Mouse (Mus musculus) embryo, embryonic 10.5 days (tissue): ENCODE data around the gene Slc41a1.
A peak's percentile ranks its signal among the peaks of the same experiment; 100 is the strongest.
"Not testable (repeated sequence)": the region's sequence is repeated elsewhere in the genome, so short reads cannot be mapped to it uniquely, and the experiment has no call there.

Experiments
- DNase-seq: peaks from one replicate; pipeline ENCODE4 v3.0.0-alpha.2; 2015; ENCODE audit warnings: low spot score

The Slc41a1 gene

DNA sequence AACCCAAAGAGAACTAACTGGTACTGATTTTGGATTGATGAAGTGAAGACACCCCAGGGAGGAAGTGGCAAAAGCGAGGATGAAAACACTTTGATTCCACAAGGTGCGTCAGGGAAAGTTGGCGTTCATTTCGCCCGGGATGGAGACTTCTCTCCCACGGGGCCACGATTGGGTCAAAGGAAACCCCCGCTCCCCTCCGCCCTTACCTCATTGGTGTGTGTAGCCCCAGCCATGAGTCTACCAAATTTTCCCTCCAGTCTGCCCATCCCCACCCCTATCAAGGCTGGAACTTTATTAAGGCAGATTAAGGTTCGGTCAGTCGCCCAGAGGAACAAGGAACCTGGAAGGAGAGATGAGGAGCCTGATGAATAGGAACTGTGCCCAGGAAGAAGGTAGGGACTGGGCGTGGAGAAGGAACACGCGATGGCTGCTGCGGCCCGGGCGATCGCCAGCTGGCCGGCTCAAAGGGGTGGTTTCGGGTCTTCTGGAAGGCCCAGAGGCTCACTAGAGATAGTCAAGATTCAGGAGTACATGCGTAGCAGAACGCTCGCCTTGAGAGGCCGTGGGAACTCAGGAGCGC lies at the start of gene Slc41a1:
Slc41a1 (plus strand) TSS at position 287 of the 580 bp plus-strand sequence.
- DNase-seq, result no peak

DNA sequence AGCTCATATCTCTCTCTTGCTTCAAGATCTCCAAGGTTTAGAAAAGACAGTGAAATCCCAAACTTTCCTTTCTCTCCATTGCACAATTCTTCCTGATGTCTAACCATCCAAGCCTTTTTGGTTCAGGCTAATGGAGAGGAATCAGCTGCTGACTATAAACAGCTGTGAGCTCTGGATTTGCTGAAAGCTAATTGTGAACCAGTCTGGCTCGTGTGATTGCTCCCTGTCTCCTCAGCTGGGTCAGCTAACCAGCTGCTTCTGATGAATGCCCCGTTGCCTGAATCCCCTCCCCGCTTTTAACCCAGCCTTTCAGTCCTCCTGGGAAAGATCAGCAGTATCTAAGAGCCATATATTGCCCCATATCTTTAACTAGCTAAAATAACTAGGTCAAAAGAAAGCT lies 32.7 kb upstream of the Slc41a1 start:
- DNase-seq, result peak; percentile 34

DNA sequence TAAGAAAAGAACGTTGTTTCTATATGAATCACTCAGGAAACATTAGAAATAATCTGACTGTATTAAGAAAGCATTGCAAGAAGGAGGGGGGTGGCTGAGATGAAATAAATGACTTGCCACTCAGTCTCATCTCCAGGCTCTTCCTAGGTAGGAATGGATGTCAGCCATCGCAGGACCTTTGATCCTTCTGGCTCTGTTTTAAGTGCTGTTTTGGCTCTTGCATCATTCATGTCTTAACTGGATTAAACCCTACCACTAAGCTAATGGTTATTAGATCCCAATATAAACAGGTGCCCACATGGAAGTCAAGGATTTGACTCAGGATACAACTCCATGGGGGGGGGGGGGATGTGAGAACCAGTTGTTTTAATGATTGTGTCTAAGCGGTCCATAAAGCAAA lies 32.1 kb upstream of the Slc41a1 start:
- DNase-seq, result no peak

DNA sequence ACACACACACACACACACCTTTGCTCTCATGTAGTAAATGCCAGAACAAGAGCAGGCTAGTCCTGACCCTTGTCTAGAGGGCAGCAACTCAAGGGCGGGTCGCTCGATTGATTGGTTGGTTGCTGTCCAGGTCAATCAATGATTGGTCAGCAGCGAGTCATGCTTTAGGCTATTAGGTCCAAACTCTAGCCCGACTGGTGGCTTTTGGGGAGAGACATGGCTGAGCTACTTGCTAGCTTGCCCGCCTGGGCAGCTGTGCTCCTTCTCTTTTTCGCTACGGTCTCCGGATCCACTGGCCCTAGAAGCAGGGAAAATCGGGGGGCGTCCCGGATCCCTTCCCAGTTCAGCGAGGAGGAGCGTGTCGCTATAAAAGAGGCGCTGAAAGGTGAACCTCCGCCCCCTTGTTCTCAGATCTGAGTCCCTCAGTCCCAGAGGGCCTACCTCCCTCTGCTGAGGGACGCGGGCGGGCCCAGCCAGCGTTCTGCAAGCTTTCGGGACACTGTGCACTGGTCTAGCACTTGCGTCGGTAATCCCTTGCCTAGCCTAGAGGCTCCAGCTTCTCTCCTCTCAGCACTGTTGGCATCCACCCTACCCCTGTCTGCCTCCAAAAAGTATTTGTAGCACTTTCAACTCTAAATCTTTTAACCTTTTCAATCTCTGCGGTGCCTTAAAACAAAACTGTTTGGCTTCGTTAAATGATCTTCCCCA lies 29.9 kb upstream of the Slc41a1 start, which contains the start of gene Pm20d1:
Pm20d1 (plus strand) TSS at position 180 of the 708 bp plus-strand sequence.
- peak; percentile 77 for DNase-seq

DNA sequence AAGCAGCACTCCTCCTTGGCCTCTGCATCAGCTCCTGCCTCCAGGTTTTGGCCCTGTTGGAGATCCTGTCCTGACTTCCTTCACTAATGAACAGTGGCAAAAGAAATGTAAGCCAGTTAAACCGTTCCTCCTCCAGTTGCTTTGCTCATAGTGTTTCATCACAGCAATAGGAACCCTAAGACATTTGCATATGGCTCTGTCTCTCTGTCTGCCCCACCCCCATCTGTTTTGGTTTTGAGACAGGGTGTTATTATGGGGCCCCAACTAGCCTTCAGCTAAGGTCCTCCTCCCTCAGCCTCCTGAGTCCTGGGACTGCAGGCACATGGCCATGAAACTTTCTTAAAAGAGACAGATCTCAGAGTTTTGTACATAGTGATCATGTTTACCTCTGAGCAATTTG lies 27.3 kb upstream of the Slc41a1 start:
- no peak for DNase-seq

DNA sequence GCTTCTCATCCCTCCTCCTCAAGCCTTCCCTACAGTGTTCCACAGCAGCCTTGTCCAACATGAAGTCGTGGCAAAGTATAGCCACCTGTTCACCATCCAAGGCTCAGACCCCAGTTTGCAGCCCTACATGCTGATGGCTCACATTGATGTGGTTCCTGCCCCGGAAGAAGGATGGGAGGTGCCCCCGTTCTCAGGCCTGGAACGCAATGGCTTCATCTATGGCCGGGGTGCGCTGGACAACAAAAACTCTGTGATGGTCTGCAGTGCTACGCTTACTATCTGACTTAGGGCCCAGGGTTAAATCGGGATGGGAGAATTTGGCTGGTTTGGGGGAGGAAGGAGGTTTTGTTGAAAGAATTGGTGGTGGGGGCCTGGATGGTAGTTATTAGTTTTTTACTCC lies 26.2 kb upstream of the Slc41a1 start:
- DNase-seq, result no peak

DNA sequence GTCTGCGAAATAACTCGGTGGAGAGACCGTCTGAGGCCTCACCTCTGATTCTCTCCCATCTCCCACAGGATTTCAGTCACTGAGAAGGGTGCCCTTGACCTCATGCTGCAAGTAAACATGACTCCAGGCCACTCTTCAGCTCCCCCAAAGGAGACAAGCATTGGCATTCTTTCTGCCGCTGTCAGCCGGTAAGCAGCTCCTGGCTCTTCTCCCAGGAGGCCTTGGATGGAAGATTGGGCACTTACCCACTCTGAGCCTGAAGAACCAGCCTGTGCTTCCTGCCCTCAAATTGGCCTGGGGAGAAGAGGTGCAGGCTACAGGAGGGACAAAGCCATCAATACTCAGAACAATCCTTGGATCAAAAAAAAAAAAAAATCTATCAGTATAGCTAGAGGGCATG lies 24.6 kb upstream of the Slc41a1 start:
- no peak for DNase-seq

DNA sequence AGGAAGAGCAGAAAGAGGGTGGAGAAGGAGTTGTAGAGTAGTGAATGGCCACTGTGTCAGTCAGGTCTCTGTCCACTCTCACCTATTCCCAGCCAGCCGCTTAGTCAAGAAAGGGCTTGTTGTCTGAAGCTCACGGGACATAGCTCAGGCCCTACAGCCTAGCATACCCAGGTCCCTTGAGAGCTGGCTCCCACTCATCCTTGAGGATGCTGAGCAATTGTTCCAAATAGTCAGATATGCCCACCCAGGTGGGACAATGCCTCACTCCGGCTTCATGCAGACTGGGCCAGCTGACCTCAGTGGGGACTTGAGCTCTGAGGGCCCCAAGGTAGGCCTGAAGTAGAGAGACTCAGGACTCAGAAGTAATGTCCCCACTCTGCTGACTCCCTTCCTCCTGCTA lies 23.1 kb upstream of the Slc41a1 start:
- DNase-seq, result no peak

DNA sequence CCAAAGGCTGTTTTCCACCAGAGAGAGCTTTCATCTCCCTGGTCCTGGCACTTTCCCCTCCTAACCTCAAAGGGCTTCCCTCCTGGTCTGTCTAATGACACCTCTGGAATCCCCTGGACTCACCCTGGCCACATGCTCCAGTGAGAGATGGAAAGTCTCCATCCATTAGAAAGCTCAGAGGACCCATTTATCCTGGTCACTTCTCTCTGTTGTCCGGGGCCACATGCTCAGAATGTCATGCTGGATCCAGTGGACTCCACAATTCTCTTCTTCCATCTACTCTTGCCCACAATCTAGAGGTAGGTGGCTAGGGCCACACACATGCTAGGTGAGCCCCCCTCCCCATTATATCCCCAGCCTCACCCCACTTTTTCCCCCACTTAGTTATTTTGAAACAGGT lies 18.3 kb upstream of the Slc41a1 start:
- DNase-seq, result no peak

DNA sequence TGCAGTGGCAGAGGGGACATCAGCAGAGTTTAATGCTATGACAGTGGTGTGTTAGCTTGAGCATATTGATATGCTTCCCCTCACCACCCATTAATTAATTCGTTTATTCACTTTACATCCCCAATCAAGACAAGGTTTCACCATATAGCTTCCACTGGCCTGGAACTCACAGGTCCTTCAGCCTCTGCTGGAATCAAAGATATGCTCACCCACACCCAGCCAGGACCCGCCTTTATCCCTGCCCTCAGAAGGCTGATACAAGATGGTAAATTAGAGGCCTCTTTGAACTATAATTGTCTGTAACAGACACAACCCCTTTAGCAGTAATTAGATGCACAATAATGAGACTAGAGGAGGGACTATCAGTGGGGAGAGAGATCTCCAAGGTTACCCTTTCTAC lies 17.6 kb upstream of the Slc41a1 start:
- DNase-seq, result no peak

DNA sequence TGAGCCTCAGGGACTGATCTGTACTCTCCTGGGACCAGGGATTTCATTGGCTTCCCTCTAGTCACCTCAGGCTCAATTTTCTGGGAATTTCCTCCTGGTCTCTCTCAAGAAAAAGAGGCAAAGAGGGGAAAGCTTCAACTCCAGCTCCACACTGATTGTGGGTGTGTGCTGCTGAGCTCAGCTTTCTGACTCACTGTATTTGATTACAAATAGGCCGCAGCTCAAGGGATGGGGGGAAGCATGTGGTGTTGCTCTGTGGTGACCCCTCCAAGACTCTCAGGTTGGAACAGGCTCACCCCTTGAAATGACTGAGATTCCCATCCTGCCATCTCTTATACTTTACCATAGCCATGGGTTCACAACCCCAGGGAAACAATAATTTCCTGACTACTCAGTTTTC lies 15.9 kb upstream of the Slc41a1 start:
- no peak for DNase-seq

DNA sequence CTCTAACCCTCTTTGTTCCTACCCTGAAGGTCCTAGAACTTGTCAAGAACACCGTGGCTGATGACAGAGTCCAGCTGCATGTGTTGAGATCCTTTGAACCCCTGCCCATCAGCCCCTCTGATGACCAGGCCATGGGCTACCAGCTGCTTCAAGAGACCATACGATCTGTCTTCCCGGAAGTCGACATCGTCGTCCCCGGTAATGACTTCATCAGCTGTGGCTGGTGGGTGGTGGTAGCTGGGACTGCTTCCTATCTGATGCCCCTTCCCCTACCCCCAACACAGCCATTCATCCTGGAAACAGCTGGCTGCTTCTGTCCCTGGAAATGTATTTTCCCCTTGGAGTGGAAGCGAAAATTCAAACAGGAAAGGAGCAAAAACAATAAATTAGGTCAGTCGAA lies 15.3 kb upstream of the Slc41a1 start:
- DNase-seq, result no peak

DNA sequence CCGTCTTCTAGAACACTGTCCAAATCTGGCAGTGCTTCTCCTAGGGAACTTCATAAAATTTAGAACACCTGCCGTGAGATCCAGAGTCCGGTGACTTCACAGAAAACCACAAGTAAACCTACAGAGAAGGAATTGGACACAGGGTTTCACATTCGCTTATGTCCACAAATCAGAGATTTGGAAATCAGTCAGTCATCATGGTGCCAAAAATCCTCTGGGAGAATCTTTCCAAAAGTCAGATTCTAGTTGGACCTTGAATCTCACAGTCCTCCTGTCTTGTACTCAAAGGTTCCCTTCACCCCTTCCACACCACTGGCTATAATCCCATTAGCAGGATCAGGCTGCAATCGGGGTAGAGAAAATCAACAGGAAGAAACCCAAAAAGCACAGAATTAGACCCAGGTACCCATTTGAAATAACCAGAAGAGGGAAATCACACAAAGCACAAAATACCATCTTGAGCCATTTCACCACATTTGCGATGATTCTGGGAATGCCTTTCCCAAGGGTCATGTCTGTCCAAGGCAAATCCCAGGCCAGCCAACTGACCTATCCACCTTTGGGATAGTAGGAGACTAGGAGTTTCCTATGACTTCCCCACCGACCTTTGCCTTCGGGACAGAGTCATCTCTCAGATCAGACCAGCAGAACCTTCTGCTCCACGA lies 14.5 kb upstream of the Slc41a1 start:
- no peak for DNase-seq

DNA sequence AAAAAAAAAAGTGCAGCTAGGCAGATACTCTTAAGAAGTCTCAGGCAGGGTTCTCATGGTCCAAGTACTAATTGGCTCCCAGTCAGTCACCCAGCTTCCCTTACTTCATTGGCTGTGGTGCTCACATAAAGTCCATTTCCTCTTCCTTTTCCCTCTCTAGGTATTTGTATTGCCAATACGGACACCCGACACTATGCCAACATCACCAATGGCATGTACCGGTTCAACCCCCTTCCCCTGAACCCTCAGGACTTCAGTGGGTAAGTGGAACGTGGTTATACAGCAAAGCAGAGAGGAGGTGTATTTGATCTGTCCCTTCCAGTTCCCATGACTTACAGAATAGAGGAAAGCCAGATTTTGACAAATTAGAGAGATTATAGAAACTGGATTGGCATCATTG lies 13.6 kb upstream of the Slc41a1 start:
- DNase-seq, result no peak

DNA sequence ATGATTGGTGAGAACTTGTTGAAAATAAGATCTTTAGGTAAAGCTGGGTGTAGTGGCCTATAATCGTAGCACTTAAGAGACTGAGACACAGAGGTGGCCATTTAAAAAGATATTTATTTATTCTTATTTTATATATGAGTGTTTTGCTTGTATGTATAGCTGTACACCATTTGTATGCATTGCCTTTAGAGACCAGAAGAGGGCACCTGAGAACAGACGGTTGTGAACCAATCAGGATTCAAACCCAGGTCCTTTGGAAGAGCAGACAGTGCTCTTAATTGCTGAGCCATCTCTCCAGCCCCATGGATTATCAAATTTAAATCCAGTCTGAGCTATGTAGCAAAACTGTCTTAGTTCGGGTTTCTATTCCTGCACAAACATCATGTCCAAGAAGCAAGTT lies 13.1 kb upstream of the Slc41a1 start:
- DNase-seq, result no peak

DNA sequence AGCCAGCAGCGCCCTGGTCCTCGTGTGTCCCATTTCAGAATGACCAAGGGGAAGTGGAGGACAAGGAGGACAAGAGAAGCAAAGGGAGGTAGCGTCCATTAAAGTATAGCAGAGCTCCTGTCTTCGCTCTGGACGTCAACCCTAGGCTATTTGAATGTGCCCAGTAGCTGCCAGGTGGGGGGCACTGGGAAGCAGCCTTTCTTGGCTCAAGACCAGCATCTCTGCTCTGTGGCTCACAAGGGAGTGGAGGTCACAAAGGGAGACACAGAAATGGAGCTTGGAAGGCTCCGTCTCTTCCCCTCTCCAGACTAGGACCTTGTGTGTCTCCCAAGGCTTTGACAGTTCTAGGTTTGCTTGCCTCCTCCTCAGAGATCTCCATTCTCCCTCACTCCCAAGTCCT lies 10.4 kb upstream of the Slc41a1 start:
- no peak for DNase-seq

DNA sequence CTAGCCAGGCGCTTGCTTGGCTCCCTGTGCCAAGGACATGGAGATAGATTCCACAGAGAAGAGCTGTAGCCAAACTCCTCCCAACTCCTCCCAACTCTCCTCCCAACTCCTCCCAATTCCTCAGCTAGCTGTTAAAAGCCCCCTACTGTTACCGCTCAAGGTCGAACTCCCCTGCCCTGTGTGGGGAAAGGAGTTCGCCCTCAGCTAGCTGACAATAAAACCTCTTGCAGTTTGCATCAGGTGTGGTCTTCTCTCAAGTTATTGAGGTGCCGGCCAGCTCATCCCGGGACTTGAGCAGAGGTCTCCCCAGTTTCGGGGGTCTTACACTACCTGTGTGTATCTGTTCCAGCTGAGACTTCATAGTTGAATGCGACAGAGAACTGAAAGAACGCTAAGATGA lies 6.9 kb upstream of the Slc41a1 start:
- not testable (repeated sequence) for DNase-seq

DNA sequence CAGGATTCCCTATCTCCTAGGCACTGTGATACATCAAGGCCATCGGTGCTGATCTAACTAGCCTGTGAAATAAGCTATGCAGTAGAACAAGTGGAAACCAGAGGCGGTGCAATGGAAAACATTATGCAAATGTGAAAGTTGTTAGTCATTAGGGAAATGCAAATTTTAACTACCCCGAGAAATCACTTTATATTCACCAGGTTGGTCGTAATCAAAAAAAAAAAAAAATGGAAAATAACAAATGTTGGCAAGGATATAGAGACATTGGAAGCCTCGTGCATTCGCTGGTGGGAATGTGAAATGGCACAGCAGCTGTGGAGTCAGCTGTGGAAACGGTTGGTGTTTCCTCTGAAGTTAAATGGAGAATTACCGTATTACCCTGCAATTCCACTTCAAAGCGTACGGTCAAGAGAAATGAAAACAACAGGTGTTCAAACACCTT lies 6.4 kb upstream of the Slc41a1 start:
- DNase-seq, result no peak

DNA sequence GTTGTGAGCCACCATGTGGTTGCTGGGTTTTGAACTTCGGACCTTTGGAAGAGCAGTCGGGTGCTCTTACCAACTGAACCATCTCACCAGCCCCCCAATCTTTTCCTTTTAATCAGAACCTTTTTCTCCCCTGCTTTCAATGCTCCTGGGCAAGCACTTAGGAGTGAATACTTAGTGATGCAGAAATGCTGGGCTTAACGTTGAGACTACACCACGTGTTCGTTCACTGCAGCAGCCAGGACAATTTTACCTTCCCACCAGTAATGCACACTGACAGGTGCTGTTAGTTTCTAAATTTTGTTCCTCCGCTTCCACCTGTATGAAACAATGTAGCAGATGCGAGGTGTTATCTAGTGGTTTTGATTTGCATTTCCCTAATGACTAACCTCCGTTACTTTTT lies 5.0 kb upstream of the Slc41a1 start:
- DNase-seq, result no peak

DNA sequence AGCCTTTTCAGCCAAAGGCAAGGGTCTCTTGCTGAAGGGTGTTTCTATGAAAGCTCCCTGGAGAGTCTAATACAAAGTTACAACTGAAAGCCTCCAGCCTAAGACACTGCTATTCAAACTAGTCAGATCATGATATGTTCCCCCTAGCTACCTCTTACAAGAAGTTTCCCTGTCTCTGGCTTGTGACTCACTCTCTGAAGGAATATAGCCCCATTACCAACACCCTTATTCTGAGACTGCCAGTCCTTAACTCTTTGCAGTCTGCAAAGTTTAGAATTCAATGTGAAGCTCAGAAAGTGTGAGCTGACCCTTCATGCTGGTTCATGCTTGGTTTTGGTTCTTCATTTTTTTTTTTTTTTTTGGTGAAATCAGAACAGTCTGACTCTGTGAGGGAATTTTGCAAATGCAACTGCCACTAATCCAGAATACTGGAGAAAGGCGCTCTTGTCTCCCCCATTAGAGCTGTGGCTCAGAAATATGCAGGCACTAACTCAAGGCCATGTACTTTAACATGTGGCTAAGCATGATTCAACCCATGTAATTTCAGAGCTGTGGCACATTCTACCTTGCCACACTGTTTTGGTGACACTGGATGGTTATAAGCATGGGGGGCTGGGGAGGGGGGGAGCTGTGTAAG lies 4.3 kb upstream of the Slc41a1 start:
- DNase-seq, result no peak

DNA sequence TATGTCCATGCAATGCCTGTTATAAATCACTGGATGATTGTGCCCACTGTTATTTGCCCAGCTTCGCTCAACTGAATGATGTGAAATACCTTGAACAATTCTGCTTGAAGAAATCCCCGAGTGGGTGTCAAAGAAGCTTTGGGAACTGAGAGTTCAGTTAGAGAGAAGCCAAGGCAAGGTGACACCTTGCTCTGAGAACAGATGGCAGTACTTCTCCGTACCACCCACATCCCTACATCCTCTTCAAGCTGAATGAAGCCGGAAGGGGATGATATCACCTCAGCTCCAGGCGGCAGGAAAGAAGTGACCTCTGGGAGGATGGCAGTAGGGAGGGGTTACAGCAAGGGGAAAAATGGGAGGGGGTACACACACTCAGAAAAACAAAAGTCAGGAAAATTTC lies 3.7 kb upstream of the Slc41a1 start:
- DNase-seq, result no peak

DNA sequence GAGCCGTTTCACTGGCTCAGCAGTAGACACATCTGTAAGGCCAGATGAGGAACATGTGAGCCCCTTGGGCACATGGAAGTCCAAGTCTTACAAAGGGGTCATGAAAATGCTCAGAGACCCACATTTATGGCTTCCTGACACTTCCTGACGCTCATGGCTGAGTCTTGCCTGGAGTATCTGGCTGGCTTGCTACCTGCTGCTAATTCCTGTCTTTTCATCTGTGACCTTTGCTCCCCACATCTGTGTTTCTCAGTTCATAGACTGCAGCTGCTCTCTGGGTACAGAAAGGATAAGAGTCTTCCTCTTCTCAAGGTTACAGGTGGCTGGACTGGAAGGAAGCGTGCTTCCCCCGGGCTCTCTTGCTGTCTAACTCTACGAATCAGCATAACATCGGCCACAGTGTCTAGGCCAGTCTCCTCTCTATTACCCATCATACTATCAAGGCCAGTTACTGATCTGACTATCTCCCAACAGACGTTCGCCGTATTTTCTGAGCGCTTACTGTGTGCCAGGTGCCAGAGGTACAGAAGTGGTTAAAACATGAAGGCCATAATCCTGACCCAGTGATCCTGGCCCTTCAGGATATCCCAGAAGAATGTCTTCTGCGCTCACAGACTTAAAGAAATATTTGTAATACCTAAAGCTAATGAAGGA lies 2.6 kb upstream of the Slc41a1 start:
- peak; percentile 12 for DNase-seq
